Mouse (Mus musculus) heart, postnatal 0 days (tissue): ENCODE measurements around the gene Skap2.

Source experiments
- CTCF ChIP-seq: IDR thresholded peaks from 2 replicates; pipeline ENCODE4 v1.5.1; 2016; ENCODE audit warnings: antibody characterized with exemption, control low read depth, low read depth
- EP300 ChIP-seq: IDR thresholded peaks from 2 replicates; pipeline ENCODE4 v1.6.1; 2016; ENCODE audit warnings: antibody characterized with exemption, low read depth

- TF ChIP-seq EP300 (no peak), CTCF (no peak)
These were observed 90.5 kb downstream of the Skap2 start for GRCm38 (mm10) chr6:51921831-51922230.
